Mouse (Mus musculus): Measurements from ENCODE around the gene Tns3.
"Not testable (repeated sequence)": the region's sequence is repeated elsewhere in the genome, so short reads cannot be mapped to it uniquely, and the experiment has no call there.

The Tns3 gene

DNA sequence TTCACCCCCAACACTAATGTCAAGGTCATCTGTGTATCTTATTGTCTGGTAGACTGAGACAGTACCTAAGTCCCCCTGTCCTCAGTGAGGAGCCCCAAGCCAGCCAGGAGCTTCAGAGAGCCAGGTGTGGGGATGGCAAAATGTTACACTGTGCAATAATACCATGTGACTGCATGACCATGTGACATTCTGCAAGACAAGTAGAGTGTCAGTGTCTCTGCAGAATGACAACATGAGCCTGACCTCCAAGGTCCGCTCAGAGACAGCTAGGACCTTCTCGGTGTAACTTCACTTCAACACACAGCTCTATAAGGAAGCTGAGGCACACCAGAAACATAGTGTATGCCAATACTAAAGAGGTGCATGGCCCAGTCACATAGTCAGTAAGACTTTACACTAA, 20.1 kb downstream of the Tns3 start:
- DNase-seq, result no peak

DNA sequence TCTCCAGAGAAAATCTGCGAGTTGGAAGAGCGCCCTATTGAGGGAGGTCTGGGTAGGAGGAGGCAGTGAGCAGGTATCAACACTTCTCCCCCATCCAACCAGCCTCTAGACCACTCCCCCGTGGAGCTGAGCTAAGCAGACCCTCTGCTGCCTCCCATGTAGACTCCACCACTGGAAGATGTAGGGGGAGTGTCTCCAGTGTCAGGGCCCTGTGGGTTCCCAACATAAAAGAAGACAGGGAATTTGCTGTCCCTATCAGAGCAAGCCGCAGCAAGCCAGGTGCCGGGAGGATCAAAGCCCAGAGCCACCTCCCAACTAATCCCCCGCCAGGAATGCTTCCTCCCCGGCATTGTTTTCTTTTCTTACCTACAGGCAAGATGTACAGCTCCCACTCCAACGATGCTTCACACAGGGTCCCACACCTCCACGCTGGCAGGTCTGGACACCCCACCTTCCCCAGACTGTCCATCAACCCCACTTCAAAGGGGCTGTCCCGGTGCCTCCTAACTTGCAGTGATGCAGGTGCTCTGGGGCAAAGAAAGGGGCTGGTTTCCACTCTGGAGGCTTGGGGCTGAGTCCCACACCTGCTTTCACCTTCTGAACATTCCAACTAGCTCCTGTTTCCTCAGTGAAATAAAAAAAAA, 22.6 kb downstream of the Tns3 start:
- DNase-seq, result no peak

- DNase-seq, result no peak
Observed at GRCm38 (mm10) chr11:8639726-8640125, 24.6 kb downstream of the Tns3 start.

DNA sequence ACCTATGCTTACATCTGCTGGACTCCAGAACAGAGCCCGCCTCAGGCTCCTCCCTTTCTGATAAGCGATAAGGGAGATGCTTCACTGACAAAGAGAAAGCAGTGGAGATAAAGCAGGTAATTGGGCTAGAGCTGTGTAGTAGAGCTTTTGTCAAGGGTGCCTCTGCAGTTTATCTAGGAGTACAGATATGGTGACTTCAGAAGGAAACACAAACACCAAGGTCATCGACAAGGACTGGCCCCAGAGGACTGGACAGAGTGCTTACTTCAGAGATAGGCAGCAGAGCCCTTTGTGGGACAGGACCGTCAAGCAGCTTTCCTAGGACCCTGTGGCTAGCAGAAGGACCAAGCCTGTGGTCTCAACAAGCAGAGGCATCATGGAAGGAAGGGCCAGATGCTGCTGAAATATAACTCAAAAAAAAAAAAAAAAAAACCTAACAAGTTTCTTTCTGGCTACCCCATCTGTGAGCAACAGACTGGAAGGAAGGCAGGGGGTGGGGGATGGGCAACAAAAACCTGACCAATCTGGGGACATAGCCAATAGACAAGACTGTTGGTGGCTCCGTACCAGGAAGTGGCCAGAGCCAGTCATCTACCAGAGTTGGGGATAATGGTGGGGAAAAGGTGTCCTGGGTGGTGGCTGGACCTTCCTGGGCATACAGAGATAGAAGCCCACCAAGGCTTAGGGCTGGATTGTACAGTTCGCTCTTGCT, 25.2 kb downstream of the Tns3 start:
- no peak for DNase-seq

DNA sequence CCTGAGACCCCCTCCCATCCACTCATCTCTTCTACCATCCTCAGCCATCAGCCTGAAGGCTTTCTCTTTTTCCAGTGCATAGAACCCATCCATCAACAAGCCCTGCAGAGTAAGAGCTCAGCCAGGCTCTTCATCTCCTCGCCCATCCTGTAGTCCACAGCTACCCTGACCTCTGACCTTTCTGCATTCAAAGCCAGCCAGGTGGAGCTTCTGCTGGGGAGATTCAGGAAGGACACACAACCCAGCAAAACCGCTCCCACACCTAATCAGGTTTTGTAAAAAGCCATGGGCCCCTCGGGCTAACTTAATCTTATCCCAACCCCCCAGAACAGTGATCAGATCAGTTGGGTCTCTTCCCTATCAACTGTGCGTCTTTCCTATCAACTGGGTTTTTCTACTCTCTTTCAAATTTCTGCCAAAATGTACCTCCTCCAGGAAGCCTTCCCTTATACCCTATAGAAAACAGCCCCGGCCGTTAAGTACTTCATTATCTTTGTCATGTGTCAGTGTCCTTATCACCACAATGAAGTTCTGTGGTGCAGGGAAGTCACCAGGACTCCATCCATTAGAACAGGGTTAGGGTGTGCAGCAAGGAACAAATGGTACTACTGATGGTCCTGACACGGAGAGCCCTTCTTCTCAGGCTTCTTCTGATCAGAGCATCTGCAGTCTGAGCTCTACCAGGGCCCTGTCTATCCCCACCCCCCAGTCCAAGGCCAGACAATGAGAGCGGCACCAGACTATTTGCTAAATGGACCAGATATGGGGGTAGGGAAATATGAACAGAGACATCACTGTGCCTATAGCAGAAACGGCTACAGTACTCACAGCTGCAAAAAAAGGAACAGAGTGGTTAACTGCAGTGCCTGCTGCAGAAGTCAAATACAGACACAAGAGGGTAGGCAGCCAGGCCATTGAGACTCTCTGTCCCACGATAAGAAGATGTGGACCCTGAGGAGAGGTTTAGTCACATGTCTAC, 26.6 kb downstream of the Tns3 start:
- no peak for DNase-seq

GRCm38 (mm10) chr11:8636680-8637079, 27.7 kb downstream of the Tns3 start:
- no peak for DNase-seq

DNA sequence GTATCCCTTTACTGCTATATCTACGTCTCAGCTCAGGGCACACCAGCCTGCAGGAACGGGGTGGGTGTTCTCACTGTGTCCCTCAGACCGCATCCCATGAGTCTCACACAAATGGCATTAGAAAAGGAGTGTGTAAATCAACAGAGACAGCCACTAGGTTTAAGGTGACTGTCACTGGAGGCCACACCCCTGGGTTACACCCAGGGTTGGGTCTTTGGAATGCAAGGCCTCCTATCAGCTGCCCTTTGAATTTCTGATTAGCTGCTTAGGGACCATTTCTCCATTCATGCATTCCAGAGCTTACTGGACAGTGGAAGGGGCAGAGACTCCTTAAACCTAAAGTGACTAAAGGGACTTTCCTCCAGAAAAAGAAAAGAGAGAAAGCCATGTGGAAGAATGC, 28.6 kb downstream of the Tns3 start:
- DNase-seq, result no peak

DNA sequence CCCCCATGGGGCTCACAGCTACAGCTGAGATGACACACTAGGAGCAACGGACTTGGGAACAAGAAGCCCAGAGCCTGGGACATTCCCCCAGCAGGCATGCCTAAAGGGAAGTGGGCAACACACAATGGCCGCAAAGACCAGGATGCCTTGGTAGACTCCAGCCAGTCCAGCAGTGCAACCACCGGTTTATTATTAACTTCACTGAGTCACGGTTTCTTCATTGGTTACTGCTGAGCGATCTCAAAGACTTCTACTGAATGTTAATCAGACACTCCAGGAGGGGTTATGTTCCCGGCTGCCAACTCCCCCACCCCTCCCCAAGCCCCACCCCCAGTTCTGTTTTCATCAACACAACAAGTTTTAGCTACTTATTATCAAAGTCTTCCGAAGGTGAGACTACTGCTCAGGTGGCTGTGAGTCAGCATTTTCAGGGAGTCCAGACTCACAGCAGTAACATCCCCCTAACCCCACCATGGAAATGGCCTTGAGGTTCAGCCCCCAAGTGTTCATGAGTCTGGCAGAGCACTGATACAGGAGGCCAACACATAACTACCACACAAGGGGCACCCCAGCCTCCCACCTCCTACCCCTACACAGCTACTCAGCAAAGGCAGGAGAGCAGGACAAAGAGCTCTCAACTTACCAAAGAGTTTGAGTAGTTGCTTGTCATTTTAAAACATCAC, 29.5 kb downstream of the Tns3 start:
- no peak for DNase-seq

DNA sequence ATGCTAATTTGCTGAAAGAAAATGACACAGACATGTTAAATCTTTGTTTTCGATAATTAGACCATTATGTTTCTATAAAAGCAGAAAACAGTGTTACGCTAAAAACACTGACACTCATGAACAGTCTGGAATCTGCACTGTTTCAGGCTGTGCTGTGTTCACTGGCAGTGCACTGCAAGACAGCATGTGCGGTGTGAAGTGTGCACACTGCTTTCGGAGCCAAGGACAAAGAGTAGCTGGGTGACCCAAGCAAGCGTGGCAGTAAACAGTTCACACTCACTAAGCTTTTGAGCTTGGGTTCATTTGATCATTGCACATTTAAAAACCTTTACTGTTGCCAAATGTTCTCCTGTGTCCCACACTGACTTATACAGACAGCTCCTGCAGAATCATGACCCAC, 32.2 kb downstream of the Tns3 start:
- no peak for DNase-seq

- DNase-seq, result no peak
Observed at GRCm38 (mm10) chr11:8629862-8630390, 34.4 kb downstream of the Tns3 start.

GRCm38 (mm10) chr11:8629326-8629725, 35.0 kb downstream of the Tns3 start:
- no peak for DNase-seq

GRCm38 (mm10) chr11:8628846-8629253, 35.5 kb downstream of the Tns3 start:
- no peak for DNase-seq

DNA sequence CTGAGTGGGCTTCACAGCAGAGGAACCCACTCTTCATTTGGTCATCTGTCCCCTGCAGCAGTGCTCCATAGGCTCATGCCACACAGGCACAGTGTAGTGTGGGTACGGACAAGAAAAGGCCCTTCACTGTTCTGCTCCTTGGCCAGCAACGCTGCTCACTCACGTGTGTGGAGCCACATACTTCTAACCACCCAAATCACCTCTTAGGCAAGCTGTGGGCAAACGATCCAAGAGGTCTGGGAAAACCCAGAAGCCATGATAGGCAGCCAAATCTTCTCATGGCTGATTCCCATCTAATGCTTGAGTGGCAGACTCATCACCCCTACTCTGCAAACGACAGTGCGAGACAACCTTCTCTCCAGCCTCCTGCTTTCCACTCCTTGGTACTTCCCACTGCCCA, 37.2 kb downstream of the Tns3 start:
- no peak for DNase-seq

- DNase-seq, result no peak
Observed at GRCm38 (mm10) chr11:8626715-8627114, 37.6 kb downstream of the Tns3 start.

DNA sequence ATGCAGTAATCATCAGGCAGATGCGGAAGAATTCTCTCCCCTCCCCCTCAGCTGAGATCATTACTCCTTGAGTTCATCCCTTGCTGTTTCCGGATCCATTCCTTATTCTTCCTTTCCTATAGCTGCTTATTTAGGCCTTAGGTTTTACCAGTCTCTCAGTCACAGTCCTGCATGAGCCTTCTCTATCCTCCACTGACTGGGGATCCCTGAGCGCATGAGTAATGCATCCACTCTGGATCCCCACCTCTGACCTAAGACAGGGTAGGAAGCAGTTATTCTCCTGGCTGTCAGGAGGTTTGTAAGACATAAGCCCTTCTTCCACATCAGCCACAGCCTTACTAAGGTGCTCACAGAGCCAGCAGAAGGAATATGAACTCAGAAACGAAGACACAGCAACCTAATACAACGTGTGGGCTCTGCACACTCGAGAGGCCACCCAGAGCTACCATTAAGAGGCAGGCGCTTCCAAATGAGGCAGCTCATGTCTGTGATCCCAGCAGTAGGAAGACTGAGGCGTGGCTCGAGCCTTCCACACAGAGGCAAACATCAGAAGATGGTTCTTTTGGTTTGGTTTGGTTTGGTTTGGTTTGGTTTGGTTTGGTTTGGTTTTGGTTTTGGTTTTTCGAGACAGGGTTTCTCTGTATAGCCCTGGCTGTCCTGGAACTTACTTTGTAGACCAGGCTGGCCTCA, 38.3 kb downstream of the Tns3 start:
- no peak for DNase-seq

- DNase-seq, result no peak
Observed at GRCm38 (mm10) chr11:8625451-8625850, 38.9 kb downstream of the Tns3 start.

GRCm38 (mm10) chr11:8624179-8624886, 40.0 kb downstream of the Tns3 start:
- peak; percentile 57 for DNase-seq

- no peak for DNase-seq
Observed at GRCm38 (mm10) chr11:8623852-8624178, 40.5 kb downstream of the Tns3 start.

- no peak for DNase-seq
Observed at GRCm38 (mm10) chr11:8622668-8623067, 41.7 kb downstream of the Tns3 start.

DNA sequence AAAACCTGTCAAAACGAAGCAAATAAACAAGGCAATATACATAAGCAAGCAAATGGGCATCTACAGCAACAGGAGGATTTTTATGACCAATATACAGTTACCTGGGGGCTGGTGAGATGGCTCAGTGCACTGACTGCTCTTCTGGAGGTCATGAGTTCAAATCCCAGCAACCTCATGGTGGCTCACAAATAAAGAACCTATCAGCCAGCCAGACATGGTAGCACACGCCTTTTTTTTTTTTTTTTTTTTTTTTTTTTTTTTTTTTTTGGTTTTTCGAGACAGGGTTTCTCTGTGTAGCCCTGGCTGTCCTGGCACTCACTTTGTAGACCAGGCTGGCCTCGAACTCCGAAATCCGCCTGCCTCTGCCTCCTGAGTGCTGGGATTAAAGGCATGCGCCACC, 45.2 kb downstream of the Tns3 start:
- DNase-seq, result not testable (repeated sequence)

DNA sequence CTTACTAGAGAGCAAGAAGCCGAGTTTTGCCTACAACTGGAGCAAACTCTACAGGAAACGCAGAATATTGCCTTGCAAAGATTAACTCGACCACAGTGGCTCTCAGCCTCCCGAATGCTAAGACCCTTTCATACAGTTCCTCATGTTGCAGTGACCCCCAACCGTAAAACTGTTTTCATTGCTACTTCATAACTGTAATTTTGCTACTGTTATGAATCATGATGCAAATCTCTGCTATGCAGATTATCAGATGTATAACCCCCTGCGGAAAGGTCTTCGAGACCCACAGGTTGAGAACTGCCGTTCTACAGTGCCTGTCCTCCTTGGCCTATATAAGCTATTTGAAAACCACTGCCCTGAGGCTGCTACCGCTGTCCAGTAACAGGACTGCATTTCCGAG, 46.0 kb downstream of the Tns3 start:
- no peak for DNase-seq

DNA sequence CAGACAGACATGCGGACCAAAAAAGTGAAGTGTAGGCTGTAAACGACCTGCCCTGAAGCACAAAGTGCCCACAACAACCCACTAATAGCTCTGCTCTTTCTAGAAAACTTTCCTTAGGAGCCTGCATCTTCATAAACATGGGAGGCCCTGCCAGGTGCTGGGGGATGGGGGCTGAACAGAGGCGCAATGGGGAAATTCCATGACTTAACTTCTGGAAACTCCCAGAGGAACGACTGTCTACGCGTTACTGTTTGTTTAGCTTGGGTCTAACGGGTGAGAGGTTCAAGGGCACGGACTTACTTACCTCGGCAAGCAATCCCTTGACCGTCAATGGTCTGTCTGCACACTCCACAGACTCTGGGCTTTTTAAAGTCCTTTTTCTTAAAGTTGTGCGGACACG, 48.9 kb downstream of the Tns3 start:
- DNase-seq, result no peak

Data from thymus, postnatal 4 days (tissue).